Mouse (Mus musculus): Measurements from ENCODE around the gene Plxnb3. TPM values are rescaled to one million over a fixed set of nuclear protein-coding genes. Genes with fewer than 3 reads are reported as not detected.
A peak's percentile ranks its signal among the peaks of the same experiment; 100 is the strongest.

Plxnb3 gene
- polyA plus RNA-seq, 1 experiment, result 1.4 TPM

DNA sequence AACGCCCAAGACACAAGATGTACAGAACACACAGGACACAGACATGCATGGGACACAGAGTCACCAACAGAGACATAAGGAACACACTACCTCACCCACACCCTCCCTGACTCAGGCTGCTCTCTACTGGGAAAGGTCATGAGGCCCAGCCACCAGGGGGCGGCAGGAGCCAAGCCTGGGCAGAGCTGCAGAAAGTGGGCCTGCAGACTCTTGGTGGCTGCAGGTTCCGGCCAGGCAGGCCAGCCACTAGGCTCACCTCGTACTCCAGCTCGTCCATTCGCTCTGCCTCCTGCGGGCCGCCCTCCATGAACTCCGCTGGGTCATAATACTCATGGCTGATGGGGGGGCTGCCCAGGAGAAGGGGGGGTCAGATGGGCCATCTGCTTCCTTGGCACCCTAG, 41.6 kb downstream of the Plxnb3 start:
- no peak overlapping the region for H3K4me3 ChIP-seq (replicated peaks; ENCODE audit: extremely low read depth, low read depth, low read length)
- DNase-seq, result peak; percentile 59
- 47% methylated on average over 9 of the region's 9 CpGs for WGBS
- TF ChIP-seq POLR2A (IDR thresholded peaks at IDR 0.05; ENCODE audit: borderline replicate concordance, extremely low read depth, low read depth, low read length) (no peak), CTCF (IDR thresholded peaks at IDR 0.05; ENCODE audit: insufficient read depth, low read length) (peak; percentile 60)
- no peaks in the 10 kb centered on the region for H3K4me1 ChIP-seq (ENCODE audit: control insufficient read depth, insufficient read depth, low read length)

DNA sequence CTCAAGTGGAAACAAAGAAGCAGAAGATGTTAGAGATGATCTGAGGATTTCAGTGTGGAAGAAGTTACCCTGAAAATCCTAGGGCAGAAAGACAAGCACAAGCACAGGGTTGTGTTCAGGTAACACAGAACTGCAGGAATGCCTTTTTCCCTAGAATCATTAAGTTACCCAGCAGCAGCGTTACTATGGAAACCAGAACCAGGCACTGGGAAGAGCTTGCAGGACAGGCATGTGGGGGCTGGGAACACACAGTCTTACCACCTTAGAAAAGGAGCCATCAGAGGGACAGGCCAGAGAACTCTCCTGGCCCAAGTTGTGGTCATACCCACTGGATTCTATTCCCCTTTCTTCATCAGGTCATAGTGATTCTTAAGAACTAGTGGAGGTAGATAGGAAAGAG, 48.9 kb downstream of the Plxnb3 start:
- TF ChIP-seq CTCF (IDR thresholded peaks at IDR 0.05; ENCODE audit: insufficient read depth, low read length) (no peak), POLR2A (IDR thresholded peaks at IDR 0.05; ENCODE audit: borderline replicate concordance, extremely low read depth, low read depth, low read length) (no peak)
- WGBS, result 70% methylated on average over 1 of the region's 1 CpGs
- no peaks in the 10 kb centered on the region for H3K4me1 ChIP-seq (ENCODE audit: control insufficient read depth, insufficient read depth, low read length)
- DNase-seq, result no peak
- no peak overlapping the region for H3K4me3 ChIP-seq (replicated peaks; ENCODE audit: extremely low read depth, low read depth, low read length)

DNA sequence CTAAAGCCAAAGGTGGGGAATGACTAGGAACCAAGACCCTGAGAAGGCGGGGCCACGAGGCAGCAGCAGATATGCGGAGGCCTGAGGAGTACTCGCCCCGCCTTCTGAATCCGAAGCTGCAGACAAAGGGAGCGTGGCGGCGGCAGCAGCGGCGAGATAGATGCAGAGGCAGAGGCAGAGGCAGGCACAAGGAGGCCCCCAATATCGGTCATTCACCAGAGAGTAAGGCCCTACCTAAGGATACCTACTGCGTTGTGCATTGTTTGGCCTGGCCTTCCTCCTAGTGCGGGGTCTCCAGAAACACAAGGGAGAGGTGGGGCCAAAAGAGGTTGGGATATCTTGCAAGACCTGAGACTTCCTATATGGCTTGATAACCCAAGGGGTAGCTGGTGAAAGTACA, 58.2 kb downstream of the Plxnb3 start:
- 27% methylated on average over 14 of the region's 14 CpGs for WGBS

DNA sequence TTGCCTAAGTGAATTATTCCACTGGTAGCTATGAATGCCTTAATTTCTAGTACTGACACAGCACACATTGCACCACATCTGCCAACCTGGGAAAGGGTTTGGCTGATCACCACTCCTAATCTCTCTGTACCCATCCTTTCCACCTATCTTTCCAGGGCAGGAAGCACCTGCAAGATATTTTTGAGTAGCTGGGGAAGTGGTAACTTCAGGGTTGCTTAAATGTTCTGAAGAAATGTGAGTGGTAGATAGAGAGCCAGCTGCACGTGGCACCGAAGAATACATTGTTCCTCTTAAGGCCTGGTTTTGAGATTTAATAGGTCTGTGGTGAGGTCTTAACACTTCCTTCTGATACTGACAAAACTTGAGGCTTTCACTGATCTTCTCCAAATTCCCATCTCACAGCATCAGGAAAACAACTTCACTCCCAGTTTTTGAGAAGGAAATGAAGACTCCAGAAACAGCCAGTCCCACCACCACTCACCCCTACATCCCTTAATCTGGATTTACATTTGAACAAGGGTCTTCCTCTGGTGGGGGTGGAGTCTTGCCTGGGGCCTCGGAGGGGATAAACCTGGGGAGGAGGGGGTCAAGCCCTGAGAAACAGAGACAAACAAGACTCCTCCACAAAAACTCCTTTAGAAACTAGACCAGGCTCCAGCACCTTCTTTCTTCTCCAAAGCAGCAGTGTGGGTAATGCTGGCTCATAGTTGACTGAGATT, 59.9 kb downstream of the Plxnb3 start:
- WGBS, result 48% methylated on average over 3 of the region's 3 CpGs
- TF ChIP-seq POLR2A (IDR thresholded peaks at IDR 0.05; ENCODE audit: borderline replicate concordance, extremely low read depth, low read depth, low read length) (no peak), CTCF (IDR thresholded peaks at IDR 0.05; ENCODE audit: insufficient read depth, low read length) (no peak)
- Histone ChIP-seq H3K4me1 (ENCODE audit: control insufficient read depth, insufficient read depth, low read length) (no peaks in the 10 kb centered on the region), H3K4me3 (replicated peaks; ENCODE audit: extremely low read depth, low read depth, low read length) (no peak overlapping the region)
- no peak for DNase-seq

More for the DNA sequence above, 58.2 kb downstream of the Plxnb3 start:
- TF ChIP-seq CTCF (IDR thresholded peaks at IDR 0.05; ENCODE audit: insufficient read depth, low read length) (no peak), POLR2A (IDR thresholded peaks at IDR 0.05; ENCODE audit: borderline replicate concordance, extremely low read depth, low read depth, low read length) (no peak)
- no peaks in the 10 kb centered on the region for H3K4me1 ChIP-seq (ENCODE audit: control insufficient read depth, insufficient read depth, low read length)
- DNase-seq, result no peak
- H3K4me3 ChIP-seq (replicated peaks; ENCODE audit: extremely low read depth, low read depth, low read length), result no peak overlapping the region

Other genes starting within 250 kb of the Plxnb3 start
- gene Dusp9, start 117.7 kb upstream of the Plxnb3 start, polyA plus RNA-seq (2012; rRNA removed), result 1.3 and 1.4 TPM in 2 replicates
- 5.1 and 6.1 TPM in 2 replicates for gene Pnck, start 97.0 kb upstream of the Plxnb3 start, polyA plus RNA-seq (2012; rRNA removed)
- gene Slc6a8, start 83.9 kb upstream of the Plxnb3 start, polyA plus RNA-seq (2012; rRNA removed), result 47.8 and 59.1 TPM in 2 replicates
- gene Bcap31, start 40.9 kb upstream of the Plxnb3 start, polyA plus RNA-seq (2012; rRNA removed), result 39.7 and 71.0 TPM in 2 replicates
- 49.9 and 53.6 TPM in 2 replicates for gene Abcd1, start 40.5 kb upstream of the Plxnb3 start, polyA plus RNA-seq (2012; rRNA removed)
- gene Srpk3, start 17.3 kb downstream of the Plxnb3 start, polyA plus RNA-seq (2012; rRNA removed), result 7.1 and 13.1 TPM in 2 replicates
- 144 and 247 TPM in 2 replicates for gene Idh3g, start 29.8 kb downstream of the Plxnb3 start, polyA plus RNA-seq (2012; rRNA removed)
- 153 and 171 TPM in 2 replicates for gene Ssr4, start 29.9 kb downstream of the Plxnb3 start, polyA plus RNA-seq (2012; rRNA removed)
- 2.1 and 2.2 TPM in 2 replicates for gene Pdzd4, start 67.9 kb downstream of the Plxnb3 start, polyA plus RNA-seq (2012; rRNA removed)
- gene Avpr2, start 135.0 kb downstream of the Plxnb3 start, polyA plus RNA-seq (2012; rRNA removed), result not detected in 2 replicates
- 6.6 and 9.4 TPM in 2 replicates for gene L1cam, start 139.0 kb downstream of the Plxnb3 start, polyA plus RNA-seq (2012; rRNA removed)
- gene Arhgap4, start 164.8 kb downstream of the Plxnb3 start, polyA plus RNA-seq (2012; rRNA removed), result 27.8 and 39.0 TPM in 2 replicates
- gene Naa10, start 164.9 kb downstream of the Plxnb3 start, polyA plus RNA-seq (2012; rRNA removed), result 33.3 and 42.6 TPM in 2 replicates
- 37.5 and 42.3 TPM in 2 replicates for gene Renbp, start 173.8 kb downstream of the Plxnb3 start, polyA plus RNA-seq (2012; rRNA removed)
- 61.4 and 62.6 TPM in 2 replicates for gene Hcfc1, start 209.3 kb downstream of the Plxnb3 start, polyA plus RNA-seq (2012; rRNA removed)

Data from lung, adult 2 months (tissue).